Mouse (Mus musculus): ENCODE measurements around the gene Olfr154. TPM values are rescaled to one million over a fixed set of nuclear protein-coding genes. Genes with fewer than 3 reads are reported as not detected.
"Not testable (repeated sequence)": the region's sequence is repeated elsewhere in the genome, so short reads cannot be mapped to it uniquely, and the experiment has no call there.

Olfr154 gene
- total RNA-seq (2014; fragmentation: Nextera tagmentation) (not detected in 2 replicates), total RNA-seq (2017) (not detected in 2 replicates)

DNA sequence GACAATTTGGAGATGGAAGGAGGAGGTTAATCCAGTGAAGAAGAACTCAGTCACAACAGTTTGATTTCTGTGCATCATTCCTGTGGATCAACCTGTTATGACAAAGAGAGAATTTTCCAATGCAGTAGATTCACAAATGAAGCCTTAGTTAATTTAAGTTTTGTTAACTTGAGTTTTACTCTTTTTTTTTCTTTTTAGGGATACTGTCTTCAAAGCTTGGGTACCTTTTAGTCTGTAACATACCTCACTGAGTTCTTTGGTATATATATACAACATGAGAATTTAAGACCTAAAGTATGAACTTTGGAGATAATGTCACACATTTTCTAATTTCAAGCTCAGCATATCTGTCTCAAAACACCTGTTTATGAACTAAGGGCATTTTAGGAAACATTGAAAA is at the start of gene Olfr154:
Gene Olfr154 (minus strand): TSS at position 101 of the 400 bp plus-strand sequence.
- ATAC-seq (replicated peaks; ENCODE audit: low FRiP score, low TSS enrichment, poor library complexity, severe bottlenecking) = not testable (repeated sequence)

DNA sequence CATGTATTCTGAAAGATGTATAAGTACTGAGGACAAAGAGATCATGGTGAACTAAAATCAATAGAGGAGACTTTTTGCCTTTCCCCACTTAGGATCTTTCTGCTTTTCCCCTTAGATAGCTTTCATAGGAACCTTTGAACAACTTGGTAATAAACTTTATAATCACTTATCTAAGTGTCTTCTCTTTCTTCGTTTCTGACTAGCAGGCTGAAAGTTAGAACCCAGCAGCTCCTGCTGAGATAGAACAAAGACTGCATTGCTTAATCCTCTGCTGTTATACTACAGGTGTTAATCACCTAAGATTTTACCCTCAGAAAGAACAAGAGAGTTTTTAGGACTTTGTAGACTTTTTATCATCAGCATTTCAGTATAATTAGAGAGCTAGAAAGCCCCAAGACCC is 46.9 kb upstream of the Olfr154 start:
- no peak for ATAC-seq (replicated peaks; ENCODE audit: low FRiP score, low TSS enrichment, poor library complexity, severe bottlenecking)

DNA sequence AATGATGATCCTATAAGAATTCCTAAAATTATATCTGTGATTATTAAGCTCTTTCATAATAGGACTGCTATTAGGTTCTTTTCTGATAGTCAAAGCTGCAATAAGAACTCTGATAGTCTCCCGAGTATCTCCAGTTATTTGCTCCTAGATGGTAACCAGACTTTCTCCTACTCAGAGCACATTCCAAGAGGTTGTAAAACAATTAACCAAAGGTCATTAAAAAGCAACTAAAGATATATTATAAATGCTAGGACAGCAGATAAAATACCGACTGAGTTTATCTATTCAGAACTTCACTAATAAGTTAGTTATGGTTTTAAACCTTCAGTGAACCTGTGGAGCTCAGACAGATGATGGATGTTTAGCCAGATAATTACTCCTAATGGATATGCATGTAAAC is 46.4 kb upstream of the Olfr154 start:
- ATAC-seq (replicated peaks; ENCODE audit: low FRiP score, low TSS enrichment, poor library complexity, severe bottlenecking) = not testable (repeated sequence)

DNA sequence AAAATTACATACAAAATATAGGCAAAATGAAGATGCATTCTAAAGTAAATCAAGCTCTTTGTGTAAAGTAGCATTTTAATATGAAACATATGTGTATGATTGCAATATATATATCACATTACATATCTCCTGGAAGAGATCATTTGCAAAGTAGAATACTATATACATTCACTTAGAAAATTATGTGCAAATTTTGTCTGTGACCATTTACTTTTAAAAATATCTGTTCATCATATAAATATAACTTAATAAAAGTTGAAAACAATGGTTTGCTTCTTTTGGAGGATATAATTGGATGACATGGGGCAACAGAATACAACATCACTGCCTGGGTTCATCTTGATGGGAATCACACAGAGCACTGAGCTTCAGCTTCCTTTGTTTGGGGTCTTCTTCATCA is 24.9 kb upstream of the Olfr154 start, which contains the start of gene Olfr1008:
Gene Olfr1008 (plus strand): TSS at position 301 of the 400 bp plus-strand sequence.
- no peak for ATAC-seq (replicated peaks; ENCODE audit: low FRiP score, low TSS enrichment, poor library complexity, severe bottlenecking)

DNA sequence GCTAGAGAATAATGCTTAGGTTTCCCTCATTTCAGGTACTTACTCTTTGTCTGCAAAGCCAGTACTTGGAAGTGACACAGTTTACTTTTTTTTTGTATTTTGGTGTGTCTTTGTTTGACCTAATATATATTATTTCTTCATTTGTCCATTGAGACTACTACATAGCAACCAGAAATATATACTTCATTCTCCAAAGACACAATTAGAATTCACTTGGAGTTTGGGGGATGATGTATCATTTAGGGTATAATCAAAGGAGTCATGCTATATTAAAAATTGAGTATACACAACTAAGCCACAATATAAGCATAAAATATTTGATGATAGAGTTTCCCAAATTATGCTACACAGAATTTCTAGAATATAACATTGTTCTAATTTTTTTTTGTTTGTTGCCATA is 14.4 kb upstream of the Olfr154 start, which contains the start of gene Olfr1006:
Gene Olfr1006 (minus strand): TSS at position 101 of the 400 bp plus-strand sequence.
- no peak for ATAC-seq (replicated peaks; ENCODE audit: low FRiP score, low TSS enrichment, poor library complexity, severe bottlenecking)

DNA sequence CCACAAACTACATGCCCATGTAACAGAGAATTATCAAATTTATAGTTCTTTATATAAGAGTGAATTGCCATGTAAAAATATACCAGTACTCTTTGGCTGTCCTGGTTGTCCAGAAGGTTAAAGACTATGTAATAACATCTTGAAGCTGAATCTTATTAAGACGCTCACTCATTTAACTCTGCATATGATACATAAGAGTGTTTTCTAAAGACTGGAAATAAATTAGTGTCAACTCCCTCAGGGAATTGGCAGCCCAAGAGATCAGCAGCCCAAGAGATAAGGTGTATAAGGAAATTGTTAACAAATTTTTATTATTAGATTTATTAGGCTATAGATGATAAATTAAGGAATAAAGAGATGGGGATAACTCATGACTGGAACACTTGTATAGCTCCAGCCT is 13.7 kb downstream of the Olfr154 start, which contains the start of gene Olfr1002:
Gene Olfr1002 (minus strand): TSS at position 101 of the 400 bp plus-strand sequence.
- ATAC-seq (replicated peaks; ENCODE audit: low FRiP score, low TSS enrichment, poor library complexity, severe bottlenecking) = no peak

Other genes with a start within 250 kb of the Olfr154 start
- not detected in 2 replicates for gene Olfr993, start 249.6 kb downstream of the Olfr154 start, total RNA-seq (2014; fragmentation: Nextera tagmentation)
- not detected in 2 replicates for gene Olfr993, start 249.6 kb downstream of the Olfr154 start, total RNA-seq (2017)
- not detected in 2 replicates for gene Olfr994, start 228.0 kb downstream of the Olfr154 start, total RNA-seq (2014; fragmentation: Nextera tagmentation)
- not detected in 2 replicates for gene Olfr994, start 228.0 kb downstream of the Olfr154 start, total RNA-seq (2017)
- gene Olfr995, start 220.8 kb downstream of the Olfr154 start, total RNA-seq (2014; fragmentation: Nextera tagmentation) = not detected in 2 replicates
- gene Olfr995, start 220.8 kb downstream of the Olfr154 start, total RNA-seq (2017) = not detected in 2 replicates
- gene 4833423E24Rik, start 145.4 kb downstream of the Olfr154 start, total RNA-seq (2014; fragmentation: Nextera tagmentation) = not detected in 2 replicates
- gene 4833423E24Rik, start 145.4 kb downstream of the Olfr154 start, total RNA-seq (2017) = not detected in 2 replicates
- not detected in 2 replicates for gene Olfr996, start 85.2 kb downstream of the Olfr154 start, total RNA-seq (2014; fragmentation: Nextera tagmentation)
- not detected in 2 replicates for gene Olfr996, start 85.2 kb downstream of the Olfr154 start, total RNA-seq (2017)
- not detected in 2 replicates for gene Olfr998, start 75.5 kb downstream of the Olfr154 start, total RNA-seq (2014; fragmentation: Nextera tagmentation)
- not detected in 2 replicates for gene Olfr998, start 75.5 kb downstream of the Olfr154 start, total RNA-seq (2017)
- gene Olfr1000, start 52.6 kb downstream of the Olfr154 start, total RNA-seq (2014; fragmentation: Nextera tagmentation) = not detected in 2 replicates
- not detected in 2 replicates for gene Olfr1000, start 52.6 kb downstream of the Olfr154 start, total RNA-seq (2017)
- gene Olfr1002, start 13.8 kb downstream of the Olfr154 start, total RNA-seq (2014; fragmentation: Nextera tagmentation) = not detected in 2 replicates
- not detected in 2 replicates for gene Olfr1002, start 13.8 kb downstream of the Olfr154 start, total RNA-seq (2017)
- not detected in 2 replicates for gene Olfr1006, start 14.3 kb upstream of the Olfr154 start, total RNA-seq (2014; fragmentation: Nextera tagmentation)
- not detected in 2 replicates for gene Olfr1006, start 14.3 kb upstream of the Olfr154 start, total RNA-seq (2017)
- not detected in 2 replicates for gene Olfr1008, start 25.0 kb upstream of the Olfr154 start, total RNA-seq (2014; fragmentation: Nextera tagmentation)
- gene Olfr1008, start 25.0 kb upstream of the Olfr154 start, total RNA-seq (2017) = not detected in 2 replicates
- not detected in 2 replicates for gene Olfr1009, start 51.0 kb upstream of the Olfr154 start, total RNA-seq (2014; fragmentation: Nextera tagmentation)
- not detected in 2 replicates for gene Olfr1009, start 51.0 kb upstream of the Olfr154 start, total RNA-seq (2017)
- gene Olfr1012, start 98.3 kb upstream of the Olfr154 start, total RNA-seq (2014; fragmentation: Nextera tagmentation) = not detected in 2 replicates
- not detected in 2 replicates for gene Olfr1012, start 98.3 kb upstream of the Olfr154 start, total RNA-seq (2017)
- not detected in 2 replicates for gene Olfr1013, start 102.6 kb upstream of the Olfr154 start, total RNA-seq (2014; fragmentation: Nextera tagmentation)
- not detected in 2 replicates for gene Olfr1013, start 102.6 kb upstream of the Olfr154 start, total RNA-seq (2017)
- not detected in 2 replicates for gene Olfr1014, start 108.3 kb upstream of the Olfr154 start, total RNA-seq (2014; fragmentation: Nextera tagmentation)
- not detected in 2 replicates for gene Olfr1014, start 108.3 kb upstream of the Olfr154 start, total RNA-seq (2017)
- not detected in 2 replicates for gene Olfr1015, start 117.6 kb upstream of the Olfr154 start, total RNA-seq (2014; fragmentation: Nextera tagmentation)
- not detected in 2 replicates for gene Olfr1015, start 117.6 kb upstream of the Olfr154 start, total RNA-seq (2017)
- gene Olfr1016, start 138.1 kb upstream of the Olfr154 start, total RNA-seq (2014; fragmentation: Nextera tagmentation) = not detected in 2 replicates
- gene Olfr1016, start 138.1 kb upstream of the Olfr154 start, total RNA-seq (2017) = not detected in 2 replicates
- gene Olfr1018, start 154.0 kb upstream of the Olfr154 start, total RNA-seq (2014; fragmentation: Nextera tagmentation) = not detected in 2 replicates
- not detected in 2 replicates for gene Olfr1018, start 154.0 kb upstream of the Olfr154 start, total RNA-seq (2017)
- gene Olfr1019, start 181.0 kb upstream of the Olfr154 start, total RNA-seq (2014; fragmentation: Nextera tagmentation) = not detected in 2 replicates
- not detected in 2 replicates for gene Olfr1019, start 181.0 kb upstream of the Olfr154 start, total RNA-seq (2017)
- not detected in 2 replicates for gene Olfr1020, start 182.6 kb upstream of the Olfr154 start, total RNA-seq (2014; fragmentation: Nextera tagmentation)
- not detected in 2 replicates for gene Olfr1020, start 182.6 kb upstream of the Olfr154 start, total RNA-seq (2017)
- not detected in 2 replicates for gene Olfr1022, start 204.1 kb upstream of the Olfr154 start, total RNA-seq (2014; fragmentation: Nextera tagmentation)
- not detected in 2 replicates for gene Olfr1022, start 204.1 kb upstream of the Olfr154 start, total RNA-seq (2017)
- not detected in 2 replicates for gene Olfr1023, start 221.2 kb upstream of the Olfr154 start, total RNA-seq (2014; fragmentation: Nextera tagmentation)
- gene Olfr1023, start 221.2 kb upstream of the Olfr154 start, total RNA-seq (2017) = not detected in 2 replicates
- gene Olfr1024, start 240.6 kb upstream of the Olfr154 start, total RNA-seq (2014; fragmentation: Nextera tagmentation) = not detected in 2 replicates
- not detected in 2 replicates for gene Olfr1024, start 240.6 kb upstream of the Olfr154 start, total RNA-seq (2017)

Measured in megakaryocyte-erythroid progenitor cell, adult 5-6 weeks (primary cell).